Mouse (Mus musculus): ENCODE measurements around the gene Mfrp. TPM values are rescaled to one million over a fixed set of nuclear protein-coding genes. Genes with fewer than 3 reads are reported as not detected.

The Mfrp gene
- polyA plus RNA-seq (2014; fragmentation: Illumina TruSeq; extraction: RNeasy Lipid Tissue Mini Kit (QIAGEN cat#74804); ENCODE audit: low read depth, low replicate concordance) = not detected

GRCm38 (mm10) chr9:44101490-44101889 lies at the start of gene Mfrp:
Gene Mfrp (plus strand): TSS chr9:44101729.

GRCm38 (mm10) chr9:44066785-44067225 lies 34.7 kb upstream of the Mfrp start, which contains the start of gene Usp2:
Gene Usp2 (plus strand): TSS chr9:44067021.

GRCm38 (mm10) chr9:44107110-44107509 lies 5.6 kb downstream of the Mfrp start, which contains the start of gene C1qtnf5:
Gene C1qtnf5 (plus strand): TSS chr9:44107245.

GRCm38 (mm10) chr9:44113105-44113789 lies 11.7 kb downstream of the Mfrp start, which contains the start of the genes Gm49380 and Rnf26:
Gene Gm49380 (minus strand): TSS chr9:44113500.
Gene Rnf26 (minus strand): TSS chr9:44113517.

GRCm38 (mm10) chr9:44134101-44134850 lies 32.7 kb downstream of the Mfrp start, which contains the start of gene Mcam:
Gene Mcam (plus strand): TSS chr9:44134469.

Other genes starting within 250 kb of the Mfrp start
- 1.9 TPM for gene Thy1, start 58.3 kb upstream of the Mfrp start, polyA plus RNA-seq (2014; fragmentation: Illumina TruSeq; extraction: RNeasy Lipid Tissue Mini Kit (QIAGEN cat#74804); ENCODE audit: low read depth, low replicate concordance)
- gene Usp2, start 34.7 kb upstream of the Mfrp start, polyA plus RNA-seq (2014; fragmentation: Illumina TruSeq; extraction: RNeasy Lipid Tissue Mini Kit (QIAGEN cat#74804); ENCODE audit: low read depth, low replicate concordance) = 4.7 TPM
- gene C1qtnf5, start 5.5 kb downstream of the Mfrp start, polyA plus RNA-seq (2014; fragmentation: Illumina TruSeq; extraction: RNeasy Lipid Tissue Mini Kit (QIAGEN cat#74804); ENCODE audit: low read depth, low replicate concordance) = not detected
- gene Gm49380, start 11.8 kb downstream of the Mfrp start, polyA plus RNA-seq (2014; fragmentation: Illumina TruSeq; extraction: RNeasy Lipid Tissue Mini Kit (QIAGEN cat#74804); ENCODE audit: low read depth, low replicate concordance) = 0.32 TPM
- 0.82 TPM for gene Rnf26, start 11.8 kb downstream of the Mfrp start, polyA plus RNA-seq (2014; fragmentation: Illumina TruSeq; extraction: RNeasy Lipid Tissue Mini Kit (QIAGEN cat#74804); ENCODE audit: low read depth, low replicate concordance)
- gene Mcam, start 32.7 kb downstream of the Mfrp start, polyA plus RNA-seq (2014; fragmentation: Illumina TruSeq; extraction: RNeasy Lipid Tissue Mini Kit (QIAGEN cat#74804); ENCODE audit: low read depth, low replicate concordance) = 13.8 TPM
- 83.6 TPM for gene Cbl, start 132.3 kb downstream of the Mfrp start, polyA plus RNA-seq (2014; fragmentation: Illumina TruSeq; extraction: RNeasy Lipid Tissue Mini Kit (QIAGEN cat#74804); ENCODE audit: low read depth, low replicate concordance)
- not detected for gene Ccdc153, start 138.9 kb downstream of the Mfrp start, polyA plus RNA-seq (2014; fragmentation: Illumina TruSeq; extraction: RNeasy Lipid Tissue Mini Kit (QIAGEN cat#74804); ENCODE audit: low read depth, low replicate concordance)
- gene Pdzd3, start 149.7 kb downstream of the Mfrp start, polyA plus RNA-seq (2014; fragmentation: Illumina TruSeq; extraction: RNeasy Lipid Tissue Mini Kit (QIAGEN cat#74804); ENCODE audit: low read depth, low replicate concordance) = 1.5 TPM
- 0.38 TPM for gene Nlrx1, start 166.9 kb downstream of the Mfrp start, polyA plus RNA-seq (2014; fragmentation: Illumina TruSeq; extraction: RNeasy Lipid Tissue Mini Kit (QIAGEN cat#74804); ENCODE audit: low read depth, low replicate concordance)
- gene Abcg4, start 186.9 kb downstream of the Mfrp start, polyA plus RNA-seq (2014; fragmentation: Illumina TruSeq; extraction: RNeasy Lipid Tissue Mini Kit (QIAGEN cat#74804); ENCODE audit: low read depth, low replicate concordance) = not detected
- 20.5 TPM for gene Hinfp, start 203.9 kb downstream of the Mfrp start, polyA plus RNA-seq (2014; fragmentation: Illumina TruSeq; extraction: RNeasy Lipid Tissue Mini Kit (QIAGEN cat#74804); ENCODE audit: low read depth, low replicate concordance)
- 3.2 TPM for gene C2cd2l, start 218.6 kb downstream of the Mfrp start, polyA plus RNA-seq (2014; fragmentation: Illumina TruSeq; extraction: RNeasy Lipid Tissue Mini Kit (QIAGEN cat#74804); ENCODE audit: low read depth, low replicate concordance)
- 16.5 TPM for gene Dpagt1, start 224.3 kb downstream of the Mfrp start, polyA plus RNA-seq (2014; fragmentation: Illumina TruSeq; extraction: RNeasy Lipid Tissue Mini Kit (QIAGEN cat#74804); ENCODE audit: low read depth, low replicate concordance)
- 3.4 TPM for gene H2afx, start 233.0 kb downstream of the Mfrp start, polyA plus RNA-seq (2014; fragmentation: Illumina TruSeq; extraction: RNeasy Lipid Tissue Mini Kit (QIAGEN cat#74804); ENCODE audit: low read depth, low replicate concordance)
- 23.3 TPM for gene Hmbs, start 242.5 kb downstream of the Mfrp start, polyA plus RNA-seq (2014; fragmentation: Illumina TruSeq; extraction: RNeasy Lipid Tissue Mini Kit (QIAGEN cat#74804); ENCODE audit: low read depth, low replicate concordance)